Mouse (Mus musculus) urinary bladder, postnatal 25 days (tissue): ENCODE data around the gene Slc12a7.
"Not testable (repeated sequence)": the region's sequence is repeated elsewhere in the genome, so short reads cannot be mapped to it uniquely, and the experiment has no call there.

Experiments used
- DNase-seq: peaks from one replicate; pipeline ENCODE4 v3.0.0; 2022; ENCODE audit warnings: low spot score

The Slc12a7 gene

GRCm38 (mm10) chr13:73732742-73733700 is at the start of gene Slc12a7:
TSS of gene Slc12a7 (plus strand) at chr13:73733094.
- DNase-seq = no peak

- DNase-seq = no peak
Measured at GRCm38 (mm10) chr13:73683682-73684081, 49.2 kb upstream of the Slc12a7 start.

GRCm38 (mm10) chr13:73684412-73684811 is 48.5 kb upstream of the Slc12a7 start:
- DNase-seq = no peak

GRCm38 (mm10) chr13:73685502-73685901 is 47.4 kb upstream of the Slc12a7 start:
- DNase-seq = no peak

- DNase-seq = no peak
Measured at GRCm38 (mm10) chr13:73687601-73688000, 45.3 kb upstream of the Slc12a7 start.

- no peak for DNase-seq
Measured at GRCm38 (mm10) chr13:73688934-73689333, 44.0 kb upstream of the Slc12a7 start.

- peak; percentile 30 for DNase-seq
Measured at GRCm38 (mm10) chr13:73692249-73692868, 40.5 kb upstream of the Slc12a7 start.

- DNase-seq = no peak
Measured at GRCm38 (mm10) chr13:73693333-73693732, 39.6 kb upstream of the Slc12a7 start.

GRCm38 (mm10) chr13:73694972-73695371 is 37.9 kb upstream of the Slc12a7 start:
- DNase-seq = no peak

- DNase-seq = no peak
Measured at GRCm38 (mm10) chr13:73696529-73696928, 36.4 kb upstream of the Slc12a7 start.

- no peak for DNase-seq
Measured at GRCm38 (mm10) chr13:73699714-73700113, 33.2 kb upstream of the Slc12a7 start.

GRCm38 (mm10) chr13:73700554-73700953 is 32.3 kb upstream of the Slc12a7 start:
- DNase-seq = no peak

GRCm38 (mm10) chr13:73701161-73701883 is 31.6 kb upstream of the Slc12a7 start:
- no peak for DNase-seq

GRCm38 (mm10) chr13:73702776-73703175 is 30.1 kb upstream of the Slc12a7 start:
- DNase-seq = no peak

GRCm38 (mm10) chr13:73703486-73703885 is 29.4 kb upstream of the Slc12a7 start:
- DNase-seq = not testable (repeated sequence)

GRCm38 (mm10) chr13:73704694-73705325 is 28.1 kb upstream of the Slc12a7 start, which contains the start of gene Slc6a19:
TSS of gene Slc6a19 (minus strand) at chr13:73704865.
- DNase-seq = no peak

- DNase-seq = no peak
Measured at GRCm38 (mm10) chr13:73709491-73709890, 23.4 kb upstream of the Slc12a7 start.

- no peak for DNase-seq
Measured at GRCm38 (mm10) chr13:73711221-73711620, 21.7 kb upstream of the Slc12a7 start.

GRCm38 (mm10) chr13:73711803-73712202 is 21.1 kb upstream of the Slc12a7 start:
- no peak for DNase-seq

- no peak for DNase-seq
Measured at GRCm38 (mm10) chr13:73712228-73712627, 20.7 kb upstream of the Slc12a7 start.

GRCm38 (mm10) chr13:73713204-73713603 is 19.7 kb upstream of the Slc12a7 start:
- DNase-seq = no peak

GRCm38 (mm10) chr13:73714020-73714419 is 18.9 kb upstream of the Slc12a7 start:
- no peak for DNase-seq
